Mouse (Mus musculus) ES-Bruce4 (cell line): ENCODE results near the gene Spty2d1.

ENCODE experiments used
- CTCF ChIP-seq: IDR thresholded peaks from one replicate; pipeline ENCODE4 v1.8.1; 2011; ENCODE audit warnings: low read depth, low read length
- EP300 ChIP-seq: IDR thresholded peaks from 2 replicates; pipeline ENCODE4 v1.6.1; 2011; ENCODE audit warnings: low read depth, low read length; ENCODE audit not compliant: insufficient read depth
- POLR2A ChIP-seq: IDR thresholded peaks from one replicate; pipeline ENCODE4 v1.8.1; 2011; ENCODE audit warnings: low read length; ENCODE audit not compliant: insufficient read depth

DNA sequence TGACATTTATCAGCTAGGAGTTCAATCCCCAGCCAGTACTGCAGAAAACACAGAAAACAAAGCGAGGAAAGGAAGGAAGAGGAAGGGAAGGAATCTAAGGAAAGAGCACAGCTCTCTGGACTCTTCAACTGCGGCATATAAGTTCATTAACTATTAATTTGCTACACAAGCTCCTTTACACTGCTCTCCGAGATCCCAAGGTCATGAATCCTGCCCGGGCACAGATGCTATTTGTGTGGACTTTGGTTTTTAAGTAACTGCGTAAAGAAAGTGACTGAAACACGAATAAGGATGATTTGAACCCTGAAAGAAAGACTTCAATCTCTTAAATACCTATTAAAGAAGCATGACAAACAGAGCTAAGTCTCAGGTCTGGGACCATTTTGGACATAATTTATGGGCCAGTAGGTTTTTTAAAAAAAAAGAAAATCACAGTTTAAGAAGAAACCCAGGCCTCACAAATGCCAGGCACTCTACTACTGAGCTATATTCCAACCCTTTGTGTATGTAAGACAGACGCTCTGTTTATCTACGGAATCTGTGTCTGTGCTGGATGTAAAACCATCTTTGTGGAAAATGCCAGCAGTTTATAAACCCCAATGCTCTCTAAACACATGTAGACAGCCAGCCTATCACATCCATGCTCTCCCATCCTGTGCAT, 8.1 kb downstream of the Spty2d1 start:
- TF ChIP-seq EP300: no peak
- no peak for TF ChIP-seq POLR2A
- TF ChIP-seq CTCF: no peak
